In the genomic region with DNA sequence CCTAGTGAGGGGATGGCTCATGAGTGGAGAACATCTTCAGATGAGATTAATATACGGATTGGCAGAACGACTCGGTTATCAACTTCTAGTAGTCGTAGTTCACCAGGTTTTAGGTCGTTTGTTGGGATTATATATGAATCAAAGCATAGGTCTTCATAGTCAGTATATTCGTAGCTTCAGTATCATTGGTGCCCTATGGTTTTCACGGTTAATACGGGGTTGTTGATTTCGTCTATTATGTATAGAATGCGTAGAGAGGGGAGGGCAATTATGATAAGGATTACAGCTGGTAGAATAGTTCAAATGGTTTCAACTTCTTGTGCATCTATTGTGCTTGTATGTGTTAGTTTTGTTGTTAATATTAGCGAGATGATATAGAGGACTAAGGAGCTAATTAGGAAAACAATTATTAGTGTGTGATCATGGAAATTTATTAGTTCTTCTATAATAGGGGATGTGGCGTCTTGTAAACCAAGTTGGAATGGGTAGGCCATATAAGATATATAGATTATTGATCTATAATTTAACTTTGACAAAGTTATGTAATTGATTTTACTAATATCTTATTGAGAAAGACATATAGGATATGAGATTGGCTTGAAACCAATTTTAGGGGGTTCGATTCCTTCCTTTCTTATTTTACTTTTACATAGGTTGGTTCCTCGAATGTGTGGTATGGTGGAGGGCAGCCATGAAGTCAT, we compare ENCODE assay signal across 11 mouse cellular contexts. TPM values are rescaled to one million over a fixed set of nuclear protein-coding genes. Genes with fewer than 3 reads are reported as not detected.
DNase-seq lines count a peak whose midpoint lies in the region; ATAC-seq and TF ChIP-seq lines count a peak whose summit lies in the region.
"Not testable (repeated sequence)": the region's sequence is repeated elsewhere in the genome, so short reads cannot be mapped to it uniquely, and the experiment has no call there.
"Had no signal": no experiment of that assay in that cellular context is flagged by ENCODE, and none has a peak within 500 bp of the region (broad histone marks: within the 10 kb centered on the region; RNA-seq: fewer than 3 reads in every experiment).

No protein-coding gene starts in this region.

- H3K27ac ChIP-seq in embryonic facial prominence, embryonic 11.5 days (replicated peaks; ENCODE audit: low read depth, low read length); forebrain, embryonic 15.5 days (replicated peaks); intestine, postnatal 0 days (ENCODE audit: low read depth, low read length); liver, embryonic 13.5 days; midbrain, embryonic 11.5 days (ENCODE audit: low read depth, low read length); neural tube, embryonic 15.5 days (replicated peaks): not testable (repeated sequence)

- H3K36me3 ChIP-seq in embryonic facial prominence, embryonic 11.5 days (replicated peaks; ENCODE audit: control insufficient read depth, insufficient read depth, low read depth, low read length); forebrain, embryonic 15.5 days; intestine, postnatal 0 days (ENCODE audit: control insufficient read depth, insufficient read depth); liver, embryonic 13.5 days; midbrain, embryonic 11.5 days (ENCODE audit: control insufficient read depth, insufficient read depth, low read length); neural tube, embryonic 15.5 days: not testable (repeated sequence)

- not testable (repeated sequence) for H3K9ac ChIP-seq in embryonic facial prominence, embryonic 11.5 days (replicated peaks; ENCODE audit: low read length); forebrain, embryonic 15.5 days (replicated peaks); intestine, postnatal 0 days (ENCODE audit: low read depth, low read length); liver, embryonic 13.5 days; midbrain, embryonic 11.5 days (ENCODE audit: low read length); neural tube, embryonic 15.5 days (replicated peaks)

- peak; percentile 60 for ATAC-seq in CD4-positive, CD25-positive, alpha-beta regulatory T cell, adult 4 months
- ATAC-seq in embryonic facial prominence, embryonic 11.5 days (replicated peaks; ENCODE audit: insufficient number of reproducible peaks, low FRiP score, low TSS enrichment, low read depth): peak; percentile 87
- ATAC-seq in forebrain, embryonic 15.5 days (replicated peaks): peak; percentile 86
- ATAC-seq in hematopoietic stem cell, adult 5-6 weeks (replicated peaks in 1 of 2; ENCODE audit: insufficient read depth in 1 of 2, low FRiP score in 2 of 2, low TSS enrichment in 1 of 2, low read depth in 1 of 2, poor library complexity in 2 of 2, severe bottlenecking in 2 of 2): peak; percentile 48 to 61
- ATAC-seq in intestine, postnatal 0 days: peak; percentile 80
- ATAC-seq in liver, embryonic 13.5 days (ENCODE audit: low read depth): peak; percentile 74
- peak; percentile 87 for ATAC-seq in midbrain, embryonic 11.5 days (ENCODE audit: low FRiP score)
- ATAC-seq in neural tube, embryonic 15.5 days (ENCODE audit: low FRiP score): peak; percentile 85

- not testable (repeated sequence) for TF ChIP-seq CTCF in intestine, postnatal 0 days (IDR thresholded peaks at IDR 0.05; ENCODE audit: low read depth)

- WGBS in embryonic facial prominence, embryonic 11.5 days: 88% methylated on average over 13 of the region's 14 CpGs
- 80% methylated on average over 14 of the region's 14 CpGs for WGBS in forebrain, embryonic 15.5 days
- 84% methylated on average over 14 of the region's 14 CpGs for WGBS in intestine, postnatal 0 days
- 71% methylated on average over 14 of the region's 14 CpGs for WGBS in liver, embryonic 13.5 days (ENCODE audit: insufficient replicate concordance)
- 88% methylated on average over 13 of the region's 14 CpGs for WGBS in midbrain, embryonic 11.5 days
- 90% methylated on average over 14 of the region's 14 CpGs for WGBS in neural tube, embryonic 15.5 days

- not testable (repeated sequence) for DNase-seq in embryonic facial prominence, embryonic 11.5 days (ENCODE audit: low spot score); liver, embryonic 13.5 days; midbrain, embryonic 11.5 days (ENCODE audit: low spot score, missing footprints)

- not testable (repeated sequence) for H3K4me1 ChIP-seq in embryonic facial prominence, embryonic 11.5 days (ENCODE audit: control insufficient read depth, insufficient read depth, low read length); forebrain, embryonic 15.5 days; intestine, postnatal 0 days (replicated peaks; ENCODE audit: control insufficient read depth, insufficient read depth, low read length); liver, embryonic 13.5 days (replicated peaks); midbrain, embryonic 11.5 days (ENCODE audit: control insufficient read depth, insufficient read depth, low read length); neural tube, embryonic 15.5 days

- H3K4me2 ChIP-seq in embryonic facial prominence, embryonic 11.5 days (ENCODE audit: low read depth, low read length); forebrain, embryonic 15.5 days (replicated peaks); intestine, postnatal 0 days (replicated peaks; ENCODE audit: low read depth); liver, embryonic 13.5 days; midbrain, embryonic 11.5 days; neural tube, embryonic 15.5 days: not testable (repeated sequence)

- H3K9me3 ChIP-seq in embryonic facial prominence, embryonic 11.5 days (replicated peaks; ENCODE audit: control insufficient read depth, low read length); forebrain, embryonic 15.5 days; intestine, postnatal 0 days (ENCODE audit: control insufficient read depth); liver, embryonic 13.5 days (replicated peaks); midbrain, embryonic 11.5 days (ENCODE audit: control insufficient read depth, low read length); neural tube, embryonic 15.5 days (replicated peaks): not testable (repeated sequence)

- H3K4me3 ChIP-seq in embryonic facial prominence, embryonic 11.5 days (ENCODE audit: low read depth, low read length); forebrain, embryonic 15.5 days; intestine, postnatal 0 days (ENCODE audit: low read depth, low read length); liver, embryonic 13.5 days (replicated peaks); midbrain, embryonic 11.5 days (ENCODE audit: low read depth, low read length); neural tube, embryonic 15.5 days (replicated peaks): not testable (repeated sequence)

- H3K27me3 ChIP-seq in embryonic facial prominence, embryonic 11.5 days (ENCODE audit: control insufficient read depth, insufficient read depth, low read length); forebrain, embryonic 15.5 days; intestine, postnatal 0 days (replicated peaks; ENCODE audit: control insufficient read depth, insufficient read depth, low read length); liver, embryonic 13.5 days; midbrain, embryonic 11.5 days (ENCODE audit: control insufficient read depth, insufficient read depth, low read length); neural tube, embryonic 15.5 days (replicated peaks): not testable (repeated sequence)

RNA-seq across cellular contexts. Expression of gene Gad2, which starts 34.4 kb away (rescaled TPM):
- not detected for polyA plus RNA-seq in CD4-positive, CD25-positive, alpha-beta regulatory T cell, adult 4 months (2017; shearing (Covaris generic))
- polyA plus RNA-seq in embryonic facial prominence, embryonic 11.5 days (2014; fragmentation: Nextera tagmentation; extraction: Ambion mirVana): 2.8 and 3.6 TPM in 2 replicates
- 70.0 and 78.2 TPM in 2 replicates for polyA plus RNA-seq in forebrain, embryonic 15.5 days (2015; fragmentation: Nextera tagmentation; extraction: Ambion mirVana)
- total RNA-seq in hematopoietic stem cell, adult 5-6 weeks (2017): 0.06 and 0.10 TPM in 2 replicates
- polyA plus RNA-seq in intestine, postnatal 0 days (2015; fragmentation: Nextera tagmentation; extraction: Ambion mirVana): not detected in 2 replicates
- 0.03 and 0.06 TPM in 2 replicates for polyA plus RNA-seq in liver, embryonic 13.5 days (2015; fragmentation: Nextera tagmentation; extraction: Ambion mirVana)
- 15.1 and 24.0 TPM in 2 replicates for polyA plus RNA-seq in midbrain, embryonic 11.5 days (2014; fragmentation: Nextera tagmentation; extraction: Ambion mirVana)
- polyA plus RNA-seq in neural tube, embryonic 15.5 days (2015; fragmentation: Nextera tagmentation; extraction: Ambion mirVana): 28.2 and 35.7 TPM in 2 replicates
- total RNA-seq: adrenal gland, postnatal 36 days; gastrocnemius, postnatal 36 days; heart, postnatal 36 days had no signal
